Mouse (Mus musculus): ENCODE measurements around the gene Wdfy4.

The Wdfy4 gene

DNA sequence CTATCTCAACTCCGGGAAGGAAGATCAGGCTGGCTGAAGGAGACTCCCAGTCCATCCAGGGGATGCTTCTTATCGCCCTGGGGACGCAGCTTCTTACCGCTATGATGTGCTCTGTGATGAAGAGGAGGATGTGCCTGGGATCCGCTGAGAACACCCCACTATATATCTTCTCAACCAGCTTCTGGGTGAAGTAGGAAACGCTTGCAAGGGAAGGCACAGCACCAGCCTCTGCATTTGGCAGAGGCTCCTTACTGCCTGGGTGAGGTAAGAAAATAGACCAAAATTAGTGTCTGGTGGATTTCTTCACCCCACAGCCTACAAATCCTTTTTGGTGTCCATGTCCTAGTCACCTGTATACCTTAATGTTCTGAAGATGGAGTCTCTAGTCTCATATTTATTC lies 107.2 kb downstream of the Wdfy4 start:
- no peak for DNase-seq

DNA sequence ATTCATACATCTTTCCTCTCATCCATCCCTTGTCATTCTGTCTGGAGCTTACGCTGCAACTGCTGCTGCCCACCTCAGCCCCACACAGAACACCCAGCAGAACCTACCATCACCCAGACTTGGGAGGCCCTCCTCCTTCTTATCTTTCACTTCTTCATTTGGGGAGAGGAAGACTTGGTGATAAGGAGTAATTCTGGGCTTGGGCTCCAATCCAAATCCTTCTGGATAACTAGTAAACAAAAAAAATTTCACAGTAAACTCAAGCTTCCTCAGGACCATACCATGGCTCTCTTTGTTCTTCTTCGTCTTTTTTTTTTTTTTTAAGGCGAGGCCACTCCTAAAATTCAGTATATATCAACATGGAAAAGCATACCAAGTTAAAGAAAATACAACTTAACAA lies 112.0 kb downstream of the Wdfy4 start:
- no peak for DNase-seq

DNA sequence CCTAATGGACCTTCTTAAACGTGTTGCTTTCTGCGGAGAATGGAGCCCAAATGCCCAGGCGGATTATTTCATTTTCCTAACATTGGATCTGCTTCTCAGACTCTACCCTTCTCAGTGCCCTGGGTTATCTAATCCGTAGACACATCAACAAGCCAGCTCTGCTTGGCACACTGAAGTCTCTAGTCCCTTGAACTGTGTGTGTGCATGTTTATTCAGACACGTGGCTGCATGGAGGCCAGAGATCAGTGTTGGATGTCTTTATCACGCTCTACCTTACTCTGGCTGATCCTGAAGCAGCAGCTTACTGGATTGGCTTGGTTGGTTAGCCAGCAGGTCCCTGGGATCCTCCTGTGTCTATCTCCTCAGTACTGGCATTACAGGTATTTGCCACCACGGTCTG lies 113.0 kb downstream of the Wdfy4 start:
- DNase-seq, result no peak

DNA sequence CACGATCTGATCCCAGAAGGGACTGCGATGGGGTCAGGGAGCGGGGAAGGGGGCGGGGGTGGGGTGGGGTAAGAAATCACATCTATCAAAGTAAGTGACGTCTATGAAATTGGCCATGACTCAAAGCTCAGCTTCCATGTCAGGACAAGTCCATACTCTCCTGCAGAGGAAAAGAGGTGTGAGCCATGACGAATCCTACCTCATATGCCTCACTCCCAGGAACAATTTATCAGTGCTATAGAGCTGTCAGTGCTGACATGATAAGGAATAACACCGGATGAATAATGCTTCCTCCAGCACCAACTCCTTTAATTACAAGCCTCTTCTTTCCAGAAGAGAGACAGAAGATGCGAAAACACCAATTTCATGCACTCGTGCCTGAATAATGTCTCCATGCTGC lies 117.6 kb downstream of the Wdfy4 start:
- DNase-seq, result no peak

DNA sequence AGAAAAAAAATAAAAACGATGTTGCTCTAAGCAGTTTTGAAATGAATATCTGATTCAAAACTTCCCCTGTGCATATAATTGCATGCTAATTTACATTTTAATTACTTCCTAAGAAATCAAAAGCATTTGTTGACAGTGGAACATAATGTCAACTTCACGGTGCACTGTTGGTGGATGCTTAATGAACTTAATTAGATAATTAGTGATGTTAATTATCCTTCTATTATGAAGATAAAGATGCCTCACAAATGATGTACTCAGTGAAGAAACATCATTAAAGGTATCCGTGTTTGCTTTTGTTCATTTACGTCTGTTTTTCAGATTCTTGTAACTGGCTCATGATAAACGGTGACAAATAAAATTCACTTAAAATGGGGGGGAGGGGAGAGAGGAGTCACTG lies 122.3 kb downstream of the Wdfy4 start:
- DNase-seq, result no peak

DNA sequence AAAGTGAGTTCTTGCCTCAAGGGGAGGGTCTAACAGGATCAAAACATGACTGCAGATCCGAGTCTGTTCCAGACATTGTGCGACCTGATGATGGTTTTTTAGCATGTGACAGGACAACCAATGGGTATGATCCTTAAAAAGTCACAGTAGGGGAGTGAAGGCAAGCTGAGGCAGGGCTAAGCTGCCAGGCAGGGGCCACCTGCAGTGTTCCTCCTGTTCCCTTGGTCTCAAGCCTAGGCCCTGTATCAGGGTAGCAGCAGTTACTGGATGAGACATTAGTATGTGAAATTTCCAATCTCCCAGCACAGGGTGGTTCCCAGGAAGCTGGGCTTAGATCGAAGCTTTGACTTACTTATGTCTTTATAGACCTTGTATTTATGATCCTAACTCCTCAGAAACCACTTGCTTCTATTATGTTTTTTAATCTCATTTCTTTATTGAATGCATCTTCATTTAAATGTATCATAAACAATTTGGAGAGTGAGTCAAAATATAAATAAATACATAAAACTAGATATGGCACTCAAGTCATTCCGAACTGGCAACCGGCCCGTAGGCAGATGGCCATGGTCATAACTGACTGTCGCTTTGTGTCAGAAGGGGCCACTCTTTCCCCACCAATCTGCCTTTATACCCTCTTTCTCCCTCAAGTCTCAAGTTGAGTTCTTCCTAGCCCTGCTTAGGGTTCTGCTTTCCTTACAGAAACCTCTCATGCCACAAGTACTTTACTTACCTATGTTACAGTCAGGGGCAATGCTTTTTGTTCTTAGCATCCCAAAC lies 126.2 kb downstream of the Wdfy4 start:
- DNase-seq, result no peak

DNA sequence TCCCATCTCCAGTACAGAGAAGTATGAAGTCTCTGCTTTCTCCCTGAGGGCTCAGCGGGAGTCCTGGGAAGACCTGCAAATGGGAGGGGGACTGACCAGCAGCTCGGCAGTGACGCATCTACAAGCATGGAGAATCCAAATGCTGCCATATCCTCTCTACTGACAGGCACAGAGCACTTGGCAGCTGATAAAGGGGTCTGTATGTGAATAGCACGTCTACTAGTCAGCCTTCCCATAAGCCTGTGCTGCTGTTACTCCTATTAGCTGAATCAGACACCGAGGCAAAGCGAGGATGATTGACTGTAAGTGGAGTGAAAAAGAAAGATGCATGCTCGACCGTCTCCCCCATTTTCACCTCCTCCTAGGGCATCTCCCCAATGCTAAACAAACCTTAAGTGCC lies 131.9 kb downstream of the Wdfy4 start:
- no peak for DNase-seq

DNA sequence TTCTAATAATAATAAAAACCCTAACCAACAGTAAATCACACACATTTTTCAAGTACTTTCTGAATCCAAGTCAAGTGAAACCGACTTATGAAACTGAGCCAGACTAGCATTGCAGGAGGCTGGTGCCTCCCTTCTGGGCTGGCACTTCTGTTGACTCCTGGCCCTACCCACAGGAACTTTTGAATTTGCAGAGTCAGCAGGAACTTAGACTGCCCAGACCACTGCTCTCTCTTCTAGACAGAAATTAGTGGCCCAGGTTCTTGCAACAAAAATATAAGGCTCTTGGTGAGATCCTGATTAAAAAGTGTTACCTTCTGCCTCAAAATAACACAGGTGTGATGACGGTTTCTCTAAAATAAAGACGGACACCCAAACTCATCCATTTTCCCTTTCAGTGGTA lies 140.1 kb downstream of the Wdfy4 start:
- DNase-seq, result no peak

DNA sequence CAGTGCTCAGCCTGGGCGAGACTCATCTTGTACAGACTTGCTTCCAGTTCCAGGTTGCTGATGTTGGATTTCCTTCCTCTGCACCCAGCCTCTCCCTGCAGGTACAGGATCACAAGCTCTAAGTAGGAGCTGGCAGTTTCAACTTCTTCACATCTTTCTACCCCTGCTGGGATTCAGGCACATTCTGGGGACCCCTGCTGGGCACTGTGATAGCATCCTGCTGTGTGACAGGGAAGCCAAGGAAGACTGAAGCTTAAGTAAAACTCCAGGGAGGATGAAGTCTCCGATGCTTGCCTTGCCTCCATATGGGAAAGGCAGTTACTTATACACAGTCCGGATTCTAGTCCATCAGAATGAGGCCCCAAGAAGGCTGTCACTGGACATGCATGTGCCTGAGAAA lies 148.5 kb downstream of the Wdfy4 start:
- no peak for DNase-seq

DNA sequence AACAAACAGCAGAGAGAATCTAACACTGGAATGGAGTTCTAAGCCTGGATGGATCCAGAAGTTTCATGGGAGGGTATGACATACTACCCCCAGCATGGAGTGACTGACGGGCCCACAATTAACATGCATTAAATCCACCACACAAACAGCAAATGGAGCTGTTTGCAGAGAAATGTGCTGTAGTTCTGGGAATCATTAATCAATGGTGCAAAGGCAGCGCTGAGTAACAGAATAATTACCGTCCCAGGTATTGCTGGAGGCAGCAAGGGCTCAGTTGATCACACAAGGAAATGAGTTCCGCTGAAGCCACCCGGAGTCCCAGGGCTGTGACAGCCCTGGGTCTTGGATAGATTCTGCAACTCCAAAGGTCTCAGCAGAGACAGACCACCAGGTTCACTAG lies 149.9 kb downstream of the Wdfy4 start:
- DNase-seq, result no peak

DNA sequence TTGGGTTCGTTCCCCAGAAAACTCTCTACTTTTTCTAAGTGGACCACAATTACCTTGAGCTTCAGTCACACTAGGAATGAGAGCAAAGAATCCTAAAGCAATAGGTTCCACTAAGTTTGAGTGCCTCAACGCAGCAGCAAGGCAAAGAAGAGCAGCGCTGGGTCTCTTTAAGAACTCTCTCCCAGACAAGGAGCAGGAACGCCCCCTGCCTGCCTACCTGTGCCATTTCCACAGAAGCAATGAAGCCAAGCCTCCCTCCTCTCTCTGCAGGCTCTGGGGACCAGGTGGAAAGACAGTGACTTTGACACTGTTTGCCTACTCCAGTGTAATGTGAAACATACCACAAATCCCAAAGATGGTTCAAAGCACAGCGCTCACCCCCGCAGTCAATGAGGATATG lies 151.9 kb downstream of the Wdfy4 start:
- no peak for DNase-seq

DNA sequence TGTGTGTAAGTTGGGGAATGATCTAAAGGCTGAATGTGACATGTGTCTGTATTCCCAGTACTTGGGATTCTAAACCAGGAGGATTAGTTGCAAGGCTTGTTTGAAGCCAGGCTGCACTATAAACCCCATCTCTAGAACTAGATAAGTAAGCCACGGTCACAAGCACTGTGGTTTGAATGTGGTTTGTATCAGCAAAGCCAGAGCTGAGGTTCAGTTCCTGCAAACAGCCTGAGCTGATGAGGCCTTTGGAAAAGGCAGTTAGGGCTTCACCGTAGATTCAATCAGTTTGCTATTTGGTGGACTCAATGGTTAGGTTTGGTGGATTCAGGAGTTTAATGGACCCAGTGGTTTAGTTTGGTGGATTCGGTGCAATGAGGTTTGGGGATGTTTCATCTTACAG lies 154.5 kb downstream of the Wdfy4 start:
- DNase-seq, result no peak

DNA sequence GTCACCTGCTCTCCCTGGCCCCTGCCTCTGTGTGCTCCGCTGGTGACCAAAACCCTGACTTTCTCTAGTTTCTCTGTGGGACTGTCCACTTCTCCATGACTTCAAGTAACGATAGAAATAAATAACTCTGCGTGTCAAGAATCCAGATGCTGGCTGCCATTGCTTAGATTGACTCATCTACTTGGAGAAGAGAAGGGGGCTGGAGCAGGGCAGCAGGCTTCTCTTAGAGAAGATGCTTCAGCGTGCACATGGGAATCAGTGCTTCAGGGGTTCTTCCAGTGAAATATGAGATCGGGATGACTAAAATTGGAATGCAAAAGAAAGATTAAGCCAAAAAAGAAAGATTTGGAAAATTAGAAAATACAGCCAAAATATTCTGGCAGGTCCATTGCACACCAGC lies 165.7 kb downstream of the Wdfy4 start:
- no peak for DNase-seq

DNA sequence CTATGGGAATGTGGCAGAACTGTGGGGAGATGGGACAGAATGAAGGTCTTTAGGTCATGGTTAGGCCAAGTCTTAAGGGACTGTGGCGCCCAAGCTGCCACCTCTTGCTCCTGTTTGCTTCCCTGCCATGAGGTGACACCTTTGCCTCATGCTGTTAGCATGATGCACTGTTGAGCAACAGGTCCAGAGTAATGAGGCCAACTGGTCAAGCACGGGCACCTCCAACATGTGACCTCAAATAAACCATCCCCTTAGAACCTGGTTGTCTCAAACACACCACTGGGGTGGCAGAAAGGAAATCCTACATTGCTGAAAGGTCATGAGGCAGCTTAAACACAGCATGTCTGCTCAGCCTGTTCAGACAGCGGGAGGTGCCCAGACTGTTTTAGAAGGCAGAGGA lies 166.3 kb downstream of the Wdfy4 start:
- DNase-seq, result no peak

DNA sequence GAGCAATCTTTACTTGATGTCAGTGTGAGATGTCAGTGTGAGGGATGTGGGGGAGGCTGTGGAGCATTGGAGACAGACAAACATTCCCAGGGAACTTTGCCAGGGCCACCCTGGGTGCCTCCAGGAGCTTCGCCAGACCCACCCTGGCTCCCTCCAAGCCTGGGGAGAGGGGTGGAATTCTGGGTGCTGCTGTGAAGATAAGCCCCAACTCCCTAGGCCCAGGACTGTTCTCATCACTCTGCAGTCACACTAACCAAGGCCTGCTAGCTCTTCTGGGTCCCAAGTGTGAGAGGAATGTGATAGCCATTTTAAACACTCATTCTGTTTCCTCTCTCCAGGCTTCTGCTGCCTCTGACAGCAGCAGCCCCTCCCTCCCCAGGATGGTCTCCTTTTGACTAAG lies 177.7 kb downstream of the Wdfy4 start:
- DNase-seq, result no peak

DNA sequence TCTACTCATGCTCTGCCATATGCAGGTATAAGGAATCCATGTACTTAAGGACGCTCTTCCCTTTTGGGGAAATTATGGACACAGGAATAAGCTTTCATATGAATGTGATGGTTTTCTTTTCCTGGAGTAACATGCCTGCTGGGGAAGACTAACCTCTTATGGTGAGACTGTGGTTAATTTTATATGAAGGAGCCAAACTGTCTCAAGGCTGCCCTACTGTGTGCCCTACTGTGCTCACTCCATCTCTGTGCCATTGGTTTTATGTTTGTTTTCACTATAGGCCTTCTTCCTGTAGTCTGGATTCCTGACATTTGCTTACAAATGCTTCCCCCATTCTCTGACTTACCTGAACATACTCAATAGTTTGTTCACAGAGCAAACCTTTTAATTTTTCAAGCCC lies 180.2 kb downstream of the Wdfy4 start:
- DNase-seq, result no peak

DNA sequence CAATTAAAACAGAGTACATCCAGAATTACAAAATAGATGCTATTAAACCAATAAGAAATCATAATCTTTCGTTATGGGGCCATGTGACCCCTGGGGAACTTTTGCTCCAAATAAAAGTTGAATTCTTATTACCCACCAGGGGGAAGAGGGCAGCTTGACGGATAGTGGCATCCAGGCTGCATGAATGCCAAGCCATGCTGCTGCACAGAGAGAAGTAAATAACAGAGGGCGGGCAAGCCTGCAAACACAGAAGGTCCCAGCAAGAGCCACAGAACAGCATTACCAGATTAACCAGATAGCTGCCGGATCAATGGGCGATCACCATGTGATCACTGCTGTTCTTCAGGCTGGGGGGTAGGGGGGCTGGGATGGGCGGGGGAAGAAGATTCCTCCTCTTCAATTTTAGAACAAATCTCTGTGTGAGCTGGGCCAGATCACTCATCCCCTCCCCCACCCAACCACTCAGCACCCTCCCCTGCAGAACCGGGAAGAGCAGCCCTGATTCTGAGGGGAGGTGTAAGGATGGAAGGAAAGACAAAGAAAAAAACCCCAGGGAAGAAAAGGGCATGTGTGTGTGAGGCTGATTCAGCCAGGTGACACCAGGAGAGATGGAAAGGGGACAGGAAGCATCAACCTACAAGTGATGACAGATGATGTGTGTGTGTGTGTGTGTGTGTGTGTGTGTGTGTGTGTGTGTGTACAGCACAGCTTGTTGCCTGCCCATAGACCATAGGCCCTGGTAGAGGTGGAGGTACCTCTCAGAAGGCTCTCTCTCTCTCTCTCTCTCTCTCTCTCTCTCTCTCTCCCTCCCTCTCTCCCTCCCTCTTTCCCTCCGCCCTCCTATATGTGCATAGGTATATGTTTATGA lies 185.0 kb downstream of the Wdfy4 start:
- no peak for DNase-seq

DNA sequence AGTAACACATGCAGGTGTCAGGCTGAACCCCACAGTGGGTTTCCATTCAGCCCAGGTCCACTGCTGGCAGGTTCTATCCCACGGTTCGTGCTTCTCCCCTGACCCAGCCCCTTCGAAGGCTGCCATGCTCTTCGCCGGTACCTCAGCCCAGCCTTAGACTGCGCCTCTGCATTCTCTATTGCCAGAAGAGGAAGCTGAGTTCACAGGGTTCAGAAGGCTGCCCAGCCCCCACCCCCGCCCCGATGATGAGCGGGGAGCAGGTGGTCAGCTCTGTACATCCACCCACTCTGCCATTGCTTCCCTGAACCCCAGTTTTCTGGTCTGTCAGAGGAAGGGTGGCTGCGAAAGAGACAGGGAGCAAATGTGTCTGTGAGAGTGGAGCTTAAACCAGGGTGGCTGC lies 185.8 kb downstream of the Wdfy4 start:
- no peak for DNase-seq

DNA sequence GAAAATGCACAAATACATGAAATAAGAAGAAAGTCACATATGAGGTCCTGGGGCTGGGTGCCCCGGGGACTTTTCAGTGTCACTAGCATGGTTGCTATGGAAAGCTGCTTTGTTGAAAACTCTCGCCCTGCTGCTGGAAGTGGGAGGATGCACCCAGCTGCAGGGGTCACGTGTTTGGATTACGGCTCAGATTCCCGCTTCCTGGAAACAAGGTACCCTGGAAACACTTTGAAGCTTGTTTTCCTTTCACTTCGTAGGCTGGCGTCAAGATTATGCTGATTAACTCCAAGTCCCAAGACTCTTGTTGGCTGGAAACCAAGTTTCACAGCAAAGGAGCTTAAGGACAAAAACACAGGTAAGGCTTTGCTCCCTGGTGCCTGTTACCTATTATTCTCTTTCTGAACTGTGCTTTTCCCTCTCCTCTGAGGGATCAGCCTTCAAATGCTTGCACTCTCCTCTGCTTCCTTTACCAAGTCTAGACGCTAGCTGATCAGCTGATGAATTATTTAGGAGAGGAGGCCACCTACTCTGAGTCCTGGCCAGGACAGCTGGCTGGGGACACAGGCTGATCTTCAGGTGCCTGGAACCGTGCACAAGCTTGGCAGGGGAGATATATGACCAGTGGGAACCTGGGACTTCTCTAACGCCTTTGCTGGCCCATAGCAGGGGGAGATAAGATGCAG lies 190.2 kb downstream of the Wdfy4 start:
- DNase-seq, result no peak

DNA sequence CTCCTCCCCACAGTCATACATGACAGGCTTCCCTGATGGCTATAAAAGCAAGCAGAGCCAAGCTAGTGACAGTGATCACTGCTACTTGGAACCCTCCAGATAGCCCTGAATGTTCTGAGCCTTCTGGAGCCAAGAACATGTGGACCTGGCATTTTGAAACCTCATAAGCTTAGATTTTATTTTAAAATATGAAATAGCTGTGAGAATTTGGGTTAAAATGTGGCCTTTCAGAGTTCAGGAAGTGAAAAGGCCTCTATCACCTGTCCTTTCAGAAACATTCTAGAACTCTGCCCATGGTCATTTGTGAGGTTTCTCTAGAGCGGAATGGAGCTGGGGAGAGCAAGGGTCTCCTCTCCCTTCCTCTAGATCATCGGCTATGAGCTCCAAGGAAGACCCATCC lies 194.2 kb downstream of the Wdfy4 start, which contains the start of gene Lrrc18:
TSS of gene Lrrc18 (plus strand) at position 301 of the 400 bp plus-strand sequence.
- DNase-seq, result no peak

DNA sequence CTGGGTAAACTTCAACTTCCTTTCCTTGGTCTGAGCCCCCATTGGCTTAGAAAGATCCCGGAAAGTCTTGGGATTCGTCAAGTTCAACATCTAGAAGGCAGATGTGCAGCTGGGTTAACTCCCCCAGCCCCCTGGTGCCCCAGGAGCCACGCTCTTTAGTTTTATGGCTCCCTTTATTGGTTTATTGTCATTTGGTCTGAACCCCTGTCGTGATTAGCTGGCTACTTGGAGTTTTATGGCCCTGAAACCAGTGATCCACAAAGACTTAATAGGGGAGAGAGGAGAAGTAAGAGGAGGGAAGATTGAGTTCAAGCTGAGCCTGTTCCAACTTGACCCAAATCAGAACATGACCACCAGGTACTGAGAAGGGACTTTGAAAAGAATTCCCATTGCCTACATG lies 198.6 kb downstream of the Wdfy4 start:
- DNase-seq, result no peak

DNA sequence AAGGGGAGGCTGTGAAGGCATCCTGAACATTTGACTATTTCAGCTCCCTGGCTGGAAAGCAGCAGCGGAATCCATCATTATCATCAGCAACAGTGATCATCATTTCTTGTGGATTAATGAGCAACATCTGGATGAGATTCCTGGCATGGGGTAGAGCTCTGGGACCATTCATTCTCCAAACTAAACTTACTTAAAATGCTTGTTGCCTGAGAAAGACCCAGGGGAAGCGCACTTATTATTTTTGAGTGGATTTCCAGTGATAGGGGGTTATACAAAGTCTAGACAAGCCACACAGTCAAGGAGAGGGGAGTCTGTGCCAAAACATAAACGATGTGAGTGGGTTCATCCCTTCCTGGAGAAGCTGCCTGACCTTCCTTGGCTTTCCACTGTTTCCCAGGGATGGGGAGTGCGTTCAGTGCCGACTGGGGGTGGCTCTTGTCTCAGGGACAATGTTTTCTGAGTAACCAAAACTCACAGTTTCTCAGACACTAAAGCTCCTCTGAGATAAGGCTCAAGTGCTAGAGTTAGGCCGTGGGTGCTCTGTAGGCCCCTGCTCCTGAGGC lies 201.1 kb downstream of the Wdfy4 start:
- no peak for DNase-seq

DNA sequence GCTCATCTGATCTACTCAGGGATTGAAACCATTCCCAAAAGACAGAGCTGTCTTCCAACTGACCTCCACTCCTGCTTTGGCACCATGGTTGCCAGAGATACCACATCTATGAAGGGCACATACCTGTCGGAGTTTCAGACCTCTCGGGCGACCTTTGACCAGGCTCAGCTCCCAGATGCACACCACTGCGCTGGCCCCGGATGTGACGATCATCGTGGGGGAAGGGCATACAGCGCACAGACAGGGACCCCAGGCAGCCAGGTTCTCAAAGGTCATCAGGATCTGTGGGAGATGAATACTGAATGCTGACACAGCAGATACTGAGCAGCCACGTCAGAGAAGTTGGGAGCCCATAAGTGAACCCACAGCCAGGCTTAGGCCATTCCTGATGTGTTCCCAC lies 214.6 kb downstream of the Wdfy4 start:
- no peak for DNase-seq
